ENCODE assay signal across 8 mouse cellular contexts in the genomic region with DNA sequence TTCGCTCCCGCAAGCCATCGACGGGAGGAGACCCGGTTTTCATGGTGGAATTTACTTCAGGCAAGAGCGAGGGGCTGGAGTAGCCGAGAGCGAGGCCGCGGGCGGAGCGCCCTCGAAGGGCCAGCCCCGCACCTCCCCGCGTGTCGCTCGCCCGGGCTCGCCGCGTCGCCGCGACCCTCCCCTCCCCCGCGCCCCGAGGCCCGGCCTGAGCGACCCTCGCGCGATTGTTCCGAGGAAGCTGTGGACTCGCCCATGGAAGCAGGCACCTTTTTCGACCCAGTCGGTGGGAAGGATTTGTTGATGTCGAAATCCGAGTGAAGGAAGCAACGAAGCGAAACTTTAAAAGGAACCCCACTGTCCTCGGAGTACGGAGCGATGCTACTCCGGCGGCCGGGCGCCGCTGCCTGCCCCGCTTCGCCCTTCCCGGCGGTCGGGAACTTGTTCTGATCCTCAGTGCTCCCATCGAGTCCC. TPM values are rescaled to one million over a fixed set of nuclear protein-coding genes. Genes with fewer than 3 reads are reported as not detected.
A peak's percentile ranks its signal among the peaks of the same experiment; 100 is the strongest.
DNase-seq lines count a peak whose midpoint lies in the region; ATAC-seq lines count a peak whose summit lies in the region.

No protein-coding gene starts in this region.

- H3K27ac ChIP-seq in limb, embryonic 15.5 days = peak overlapping the region; percentile 99

- peak overlapping the region; percentile 89 for H3K9ac ChIP-seq in limb, embryonic 15.5 days

- no peaks in the 10 kb centered on the region for H3K27me3 ChIP-seq in limb, embryonic 15.5 days

- no peaks in the 10 kb centered on the region for H3K9me3 ChIP-seq in limb, embryonic 15.5 days

- WGBS in limb, embryonic 15.5 days = under 1% methylated on average over 31 of the region's 55 CpGs

- DNase-seq in spleen, adult 12 weeks (ENCODE audit: low spot score) = peak; percentile 29
- DNase-seq in spleen, adult 18-20 months = no peak
- DNase-seq in cerebellum, postnatal 10 days = peak; percentile 78 to 79
- DNase-seq in gastrocnemius, adult 8-10 months (ENCODE audit: low spot score in 2 of 2) = peak; percentile 22 to 32
- peak; percentile 46 for DNase-seq in thymus, postnatal 25 days

- H3K36me3 ChIP-seq in limb, embryonic 15.5 days = no peaks in the 10 kb centered on the region

- peak overlapping the region; percentile 75 for H3K4me2 ChIP-seq in limb, embryonic 15.5 days

- peak overlapping the region; percentile 83 for H3K4me3 ChIP-seq in limb, embryonic 15.5 days

- peaks cover 5% of the 10 kb centered on the region; the same call in 1 of the 2 replicates for H3K4me1 ChIP-seq in limb, embryonic 15.5 days

- peak; percentile 12 for ATAC-seq in inflammation-experienced regulatory T-cells, adult 6 months
- peak; percentile 59 for ATAC-seq in limb, embryonic 15.5 days (ENCODE audit: insufficient number of reproducible peaks, low FRiP score, low TSS enrichment, low read depth)
- ATAC-seq in monocyte, adult 5-6 weeks (replicated peaks; ENCODE audit: insufficient number of reproducible peaks, low FRiP score, low TSS enrichment, poor library complexity, severe bottlenecking) = peak; percentile 37; the same call in 1 of the 2 replicates

RNA-seq across cellular contexts. Expression of gene Bmpr2, which starts 0.6 kb away (rescaled TPM):
- total RNA-seq in gastrocnemius, adult 8-10 months (2022) = 10 to 100 TPM; 50.0 to 63.1 (median 52.3) TPM
- 1 to 10 TPM; 2.6 to 3.5 (median 3.3) TPM for polyA plus RNA-seq in inflammation-experienced regulatory T-cells, adult 6 months (2017; shearing (Covaris generic))
- polyA plus RNA-seq in limb, embryonic 15.5 days (2015; fragmentation: Nextera tagmentation; extraction: Ambion mirVana) = 8.0 and 10.2 TPM in 2 replicates
- total RNA-seq in monocyte, adult 5-6 weeks (2017) = 26.9 to 32.0 TPM (median 27.5 TPM) in 3 replicates

Comparison
In these comparisons a context has a peak if more than half of its experiments do, and no peak if none do; other contexts are left out.
1. DNase-seq: peak in spleen, adult 12 weeks (single experiment), cerebellum, postnatal 10 days (2 of 2), gastrocnemius, adult 8-10 months (2 of 2) and thymus, postnatal 25 days (single experiment); none in spleen, adult 18-20 months (0 of 2).
2. Peak in every context shown above with its lines, with median percentiles within 50 percentile points of each other: ATAC-seq.